In genomic region chr8:74935308-74935707, GRCm38 (mm10) we compare ENCODE assay signal across 9 mouse cellular contexts. TPM values are rescaled to one million over a fixed set of nuclear protein-coding genes. Genes with fewer than 3 reads are reported as not detected.
DNase-seq lines count a peak whose midpoint lies in the region; ATAC-seq lines count a peak whose summit lies in the region.
"Had no signal": no experiment of that assay in that cellular context is flagged by ENCODE, and none has a peak within 500 bp of the region (broad histone marks: within the 10 kb centered on the region; RNA-seq: fewer than 3 reads in every experiment).

No protein-coding gene starts in this region.

- no peak overlapping the region for H3K4me3 ChIP-seq in intestine, embryonic 15.5 days (replicated peaks)
- H3K4me3 ChIP-seq in limb, embryonic 10.5 days = no peak overlapping the region
- no peak overlapping the region for H3K4me3 ChIP-seq in midbrain, embryonic 16.5 days (ENCODE audit: low read depth, low read length)
- H3K4me3 ChIP-seq: erythroblast, embryonic 14.5 days had no signal

- 28% methylated on average over 6 of the region's 6 CpGs for WGBS in intestine, embryonic 15.5 days
- whole genome bisulfite sequencing in limb, embryonic 10.5 days = 30% methylated on average over 6 of the region's 6 CpGs
- WGBS in midbrain, embryonic 16.5 days = 22% methylated on average over 6 of the region's 6 CpGs

- no peaks in the 10 kb centered on the region for H3K27me3 ChIP-seq in intestine, embryonic 15.5 days (replicated peaks)
- no peaks in the 10 kb centered on the region for H3K27me3 ChIP-seq in limb, embryonic 10.5 days (ENCODE audit: low read depth, poor library complexity, severe bottlenecking)
- H3K27me3 ChIP-seq in midbrain, embryonic 16.5 days (ENCODE audit: control insufficient read depth, insufficient read depth, low read depth, low read length) = no peaks in the 10 kb centered on the region

- peak; percentile 45 for DNase-seq in thymus, postnatal 0 days (ENCODE audit: low spot score)
- DNase-seq in thymus, adult 18-20 months = no peak
- DNase-seq in cerebellum, adult 11-12 months = peak; percentile 9
- peak; percentile 69 for DNase-seq in forelimb bud, embryonic 11.5 days (ENCODE audit: low read depth, low spot score)
- peak; percentile 63 for DNase-seq in limb, embryonic 10.5 days (ENCODE audit: low spot score)
- peak; percentile 32 for DNase-seq in testis, postnatal 14 days (ENCODE audit: low spot score)

- H3K9me3 ChIP-seq in intestine, embryonic 15.5 days = no peaks in the 10 kb centered on the region
- H3K9me3 ChIP-seq in limb, embryonic 10.5 days (replicated peaks) = no peaks in the 10 kb centered on the region
- no peaks in the 10 kb centered on the region for H3K9me3 ChIP-seq in midbrain, embryonic 16.5 days (replicated peaks; ENCODE audit: control insufficient read depth, low read length, poor library complexity, severe bottlenecking)

- H3K9ac ChIP-seq in intestine, embryonic 15.5 days = no peak overlapping the region
- no peak overlapping the region for H3K9ac ChIP-seq in midbrain, embryonic 16.5 days (ENCODE audit: low read depth, low read length)

- H3K4me2 ChIP-seq in intestine, embryonic 15.5 days (replicated peaks) = no peak overlapping the region
- H3K4me2 ChIP-seq in midbrain, embryonic 16.5 days (ENCODE audit: low read length) = no peak overlapping the region

- H3K36me3 ChIP-seq in intestine, embryonic 15.5 days = no peaks in the 10 kb centered on the region
- no peaks in the 10 kb centered on the region for H3K36me3 ChIP-seq in limb, embryonic 10.5 days
- no peaks in the 10 kb centered on the region for H3K36me3 ChIP-seq in midbrain, embryonic 16.5 days (ENCODE audit: control insufficient read depth, insufficient read depth, low read length)

- ATAC-seq in intestine, embryonic 15.5 days = peak; percentile 52; the same call in 1 of the 2 replicates
- peak; percentile 81 for ATAC-seq in midbrain, embryonic 16.5 days

- no peak overlapping the region for H3K27ac ChIP-seq in intestine, embryonic 15.5 days
- no peak overlapping the region for H3K27ac ChIP-seq in limb, embryonic 10.5 days
- no peak overlapping the region for H3K27ac ChIP-seq in midbrain, embryonic 16.5 days (ENCODE audit: low read length)

- no peaks in the 10 kb centered on the region for H3K4me1 ChIP-seq in intestine, embryonic 15.5 days (replicated peaks)
- peaks cover 10% of the 10 kb centered on the region; the same call in 1 of the 2 replicates for H3K4me1 ChIP-seq in limb, embryonic 10.5 days
- no peaks in the 10 kb centered on the region for H3K4me1 ChIP-seq in midbrain, embryonic 16.5 days (ENCODE audit: control insufficient read depth, insufficient read depth, low read length)

RNA-seq across cellular contexts. Expression of gene Hmgxb4, which starts 57.8 kb away (rescaled TPM):
- 29.6 and 30.0 TPM in 2 replicates for polyA plus RNA-seq in thymus, postnatal 0 days (2015; fragmentation: Nextera tagmentation; extraction: Ambion mirVana)
- polyA plus RNA-seq in intestine, embryonic 15.5 days (2015; fragmentation: Nextera tagmentation; extraction: Ambion mirVana) = 28.9 and 29.7 TPM in 2 replicates
- polyA plus RNA-seq in limb, embryonic 10.5 days (2016; fragmentation: Nextera tagmentation; extraction: Ambion mirVana) = 46.6 and 48.2 TPM in 2 replicates
- polyA plus RNA-seq in midbrain, embryonic 16.5 days (2015; fragmentation: Nextera tagmentation; extraction: Ambion mirVana) = 41.6 and 42.7 TPM in 2 replicates

Comparison
In these comparisons a context has a peak if more than half of its experiments do, and no peak if none do; other contexts are left out.
1. DNase-seq: peak in thymus, postnatal 0 days (single experiment), cerebellum, adult 11-12 months (single experiment), forelimb bud, embryonic 11.5 days (single experiment), limb, embryonic 10.5 days (single experiment) and testis, postnatal 14 days (single experiment); none in thymus, adult 18-20 months (0 of 2).